Mouse (Mus musculus) heart, postnatal 14 days (tissue): ENCODE measurements around the gene Schip1. TPM values are rescaled to one million over a fixed set of nuclear protein-coding genes. Genes with fewer than 3 reads are reported as not detected.

Experiments
- DNase-seq, 2 experiments: peaks; one replicate each; pipeline ENCODE4 v3.0.0; 2021 to 2022
- intact Hi-C: fragments of 180-260 bp; cut with DNase I; formaldehyde crosslinking; loops from one replicate; pipeline ENCODE4 v1.15.1; 2025
- total RNA-seq, 2 experiments: library from RNA; stranded (reverse); gene quantifications; 2 replicates each; pipeline ENCODE4 v1.2.3; 2021

Schip1 gene
- total RNA-seq, 2 experiments from 2014 or later, result 199 to 209 TPM

- intact Hi-C loops, result no loop called here
- no peak for DNase-seq
These were observed 187.7 kb downstream of the Schip1 start for GRCm38 (mm10) chr3:68252335-68252734.

DNA sequence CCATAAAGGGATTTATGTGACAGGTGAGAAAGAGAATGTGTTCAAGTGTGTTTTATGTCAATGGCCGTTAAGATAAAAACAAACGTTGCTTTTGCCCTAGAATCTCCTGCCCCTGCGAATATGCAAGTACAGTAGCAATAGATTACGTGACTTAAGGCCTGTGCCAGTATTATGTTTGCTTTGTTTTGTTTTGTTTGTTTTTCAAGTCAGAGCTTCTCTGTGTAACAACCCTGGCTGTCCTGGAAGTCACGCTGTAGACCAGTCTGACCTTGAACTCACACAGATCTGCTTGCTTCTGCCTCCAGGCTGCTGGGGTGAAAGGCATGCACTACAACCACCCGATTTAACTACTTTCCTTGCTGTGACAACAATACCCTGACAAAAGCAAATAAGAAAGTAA, 197.7 kb downstream of the Schip1 start:
- intact Hi-C loops, result no loop called here

GRCm38 (mm10) chr3:68267905-68268304, 203.3 kb downstream of the Schip1 start:
- no peak for DNase-seq
- intact Hi-C loops, result no loop called here

More for the DNA sequence above, 197.7 kb downstream of the Schip1 start:
- no peak for DNase-seq

DNA sequence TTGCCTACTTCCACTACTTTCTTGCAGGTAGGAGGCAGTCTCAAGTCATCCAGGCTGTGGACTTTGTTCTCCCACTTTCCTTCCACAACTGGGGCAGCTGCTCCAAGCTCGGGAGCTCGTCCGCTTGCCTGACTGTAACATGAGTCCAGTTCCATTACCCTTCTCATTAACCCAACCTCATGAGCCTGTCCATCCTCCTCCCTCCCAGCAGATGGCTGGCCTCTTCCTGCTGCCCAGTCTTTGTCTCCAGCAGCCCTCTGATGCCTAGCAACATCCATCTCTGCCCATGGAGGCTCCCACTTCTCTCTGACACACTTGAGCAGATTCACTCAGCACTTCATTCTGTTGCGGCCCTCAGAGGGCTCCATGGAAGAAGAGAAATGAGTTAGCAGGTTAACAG, 204.6 kb downstream of the Schip1 start:
- no peak for DNase-seq
- intact Hi-C loops, result no loop called here

DNA sequence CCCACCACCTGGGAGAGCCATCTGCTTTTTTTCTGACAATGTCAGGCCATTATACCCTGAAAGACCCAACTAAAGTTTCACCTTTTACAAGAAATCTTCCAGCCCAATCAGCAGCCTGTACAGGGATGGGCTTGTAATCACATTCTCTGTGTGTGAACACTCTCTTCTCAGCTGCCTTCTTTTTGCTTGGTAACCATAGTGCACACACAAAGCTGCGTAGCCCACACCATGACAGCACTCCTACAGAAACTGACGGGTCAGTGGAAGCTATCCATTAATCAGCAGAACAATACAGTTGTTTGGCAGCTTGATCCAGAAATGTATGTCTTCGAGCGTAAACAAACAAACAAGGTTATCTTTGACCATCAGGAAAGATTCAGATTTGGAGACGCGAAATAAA, 205.6 kb downstream of the Schip1 start:
- intact Hi-C loops, result no loop called here
- DNase-seq, result no peak

DNA sequence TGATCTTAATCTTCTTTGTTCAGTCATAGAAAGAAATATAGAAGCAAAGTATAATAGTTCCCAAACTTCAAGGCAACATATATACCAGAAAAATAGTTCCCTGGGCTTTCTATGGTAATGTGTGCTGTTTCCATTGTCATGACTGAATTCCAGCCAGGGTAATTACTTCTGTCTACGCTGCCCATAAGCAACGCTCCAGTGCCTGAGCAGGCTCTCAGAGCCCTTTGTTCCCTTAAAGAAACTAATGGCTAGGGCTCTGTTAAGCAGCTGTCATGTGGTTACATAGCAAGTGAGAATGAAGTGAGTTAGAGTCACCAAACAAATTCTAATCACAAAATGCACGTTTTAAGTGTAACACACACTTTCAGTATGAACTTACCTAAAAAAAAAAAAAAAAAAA, 206.9 kb downstream of the Schip1 start:
- intact Hi-C loops, result no loop called here
- no peak for DNase-seq

GRCm38 (mm10) chr3:68271881-68272280, 207.3 kb downstream of the Schip1 start:
- no peak for DNase-seq
- intact Hi-C loops, result no loop called here

GRCm38 (mm10) chr3:68282844-68283594, 218.4 kb downstream of the Schip1 start:
- no peak for DNase-seq
- intact Hi-C loops, result no loop called here

DNA sequence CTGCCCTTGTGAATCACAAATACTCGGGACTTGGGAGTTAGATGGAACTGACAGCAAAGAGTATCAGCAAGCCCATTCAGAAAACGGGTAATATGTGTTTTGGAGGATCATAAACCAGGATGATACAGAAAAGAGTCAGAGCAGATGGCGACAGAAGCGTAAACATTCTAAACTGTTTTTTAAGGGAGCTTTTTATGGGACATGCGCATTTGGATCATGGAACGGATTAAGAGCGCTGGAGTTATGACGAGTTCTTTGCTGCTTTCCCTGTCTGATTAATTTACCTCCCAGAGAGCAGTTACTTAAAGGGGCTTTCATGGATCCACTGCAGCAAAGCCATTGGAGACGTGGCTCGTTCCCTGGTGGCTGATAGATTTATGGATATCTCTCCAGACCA, 219.0 kb downstream of the Schip1 start:
- no peak for DNase-seq
- intact Hi-C loops, result no loop called here

DNA sequence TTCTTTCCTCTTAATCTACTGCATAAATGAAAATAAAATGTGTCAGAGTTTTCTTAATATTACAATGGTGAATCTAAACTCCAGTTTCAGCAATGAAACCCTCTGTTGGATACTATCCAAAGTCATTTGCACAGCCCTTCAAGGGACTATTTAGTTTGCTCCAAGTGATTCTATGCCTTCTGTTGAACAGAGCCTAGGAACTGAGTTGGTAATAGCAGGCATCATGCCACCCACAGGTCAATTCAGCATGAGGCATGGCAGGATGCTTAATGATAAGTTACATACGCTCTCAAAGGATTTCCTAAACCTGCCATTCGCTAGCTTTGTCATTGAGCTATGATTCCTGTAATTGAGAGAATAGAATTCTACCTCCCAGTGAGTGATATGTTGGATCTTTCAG, 219.9 kb downstream of the Schip1 start:
- intact Hi-C loops, result no loop called here
- DNase-seq, result no peak

DNA sequence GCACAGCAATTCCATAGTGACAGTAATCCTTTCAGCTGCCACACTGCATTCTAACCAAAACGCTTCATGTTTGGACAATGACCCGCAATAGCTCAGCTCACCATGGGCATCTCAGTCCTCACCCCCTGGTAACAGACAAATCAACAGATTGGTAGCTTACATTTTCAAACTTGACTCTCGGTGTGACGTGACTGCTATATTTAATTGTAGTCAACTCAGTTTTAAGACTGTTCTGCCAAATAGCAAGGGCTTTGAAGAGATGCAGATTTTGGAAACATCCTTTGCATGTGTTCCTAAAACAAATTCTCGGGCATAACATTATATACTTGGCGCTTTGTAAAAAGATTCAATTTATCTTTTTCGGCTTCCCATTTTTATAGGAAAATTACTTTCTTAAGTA, 232.2 kb downstream of the Schip1 start:
- DNase-seq, result no peak
- intact Hi-C loops, result no loop called here

DNA sequence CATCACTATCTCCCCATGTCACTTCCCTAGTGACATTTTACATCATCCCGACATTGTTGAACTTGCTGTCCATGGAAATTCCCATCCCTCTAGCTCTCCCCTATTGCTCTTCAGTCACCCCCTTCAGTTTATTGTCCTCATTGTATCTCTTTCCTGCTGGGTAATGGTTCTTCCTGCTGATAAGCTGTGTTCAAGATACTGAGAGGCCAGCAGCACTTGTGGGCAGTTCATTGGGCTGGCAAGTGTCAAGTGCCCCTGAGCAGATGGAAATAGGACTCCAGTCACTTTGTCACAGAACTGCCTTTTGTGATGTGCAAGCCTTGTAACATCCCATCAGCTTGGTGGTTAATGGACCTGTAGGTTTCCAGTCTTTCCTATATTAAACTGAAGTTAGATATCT, 241.0 kb downstream of the Schip1 start:
- no peak for DNase-seq
- intact Hi-C loops, result no loop called here

DNA sequence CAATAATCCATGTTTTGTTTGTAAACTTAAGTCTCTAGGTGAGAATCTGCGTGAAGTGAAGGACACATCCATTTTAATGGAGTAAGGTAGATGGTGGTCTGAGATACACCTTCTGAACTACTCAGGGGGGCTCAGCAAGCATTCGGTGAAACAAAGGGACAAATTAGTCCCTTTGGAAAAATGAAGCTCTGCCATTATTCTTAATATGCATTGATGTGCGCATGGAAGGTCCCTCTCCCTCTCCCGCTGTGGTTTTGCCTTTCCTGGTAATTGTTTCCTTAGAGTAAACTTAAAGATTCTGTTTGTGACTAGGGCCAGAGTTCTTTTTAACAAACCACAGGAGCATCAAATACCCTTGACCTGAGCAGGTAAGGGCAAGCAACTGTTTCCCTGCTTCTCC, 242.1 kb downstream of the Schip1 start:
- intact Hi-C loops, result no loop called here
- DNase-seq, result no peak

DNA sequence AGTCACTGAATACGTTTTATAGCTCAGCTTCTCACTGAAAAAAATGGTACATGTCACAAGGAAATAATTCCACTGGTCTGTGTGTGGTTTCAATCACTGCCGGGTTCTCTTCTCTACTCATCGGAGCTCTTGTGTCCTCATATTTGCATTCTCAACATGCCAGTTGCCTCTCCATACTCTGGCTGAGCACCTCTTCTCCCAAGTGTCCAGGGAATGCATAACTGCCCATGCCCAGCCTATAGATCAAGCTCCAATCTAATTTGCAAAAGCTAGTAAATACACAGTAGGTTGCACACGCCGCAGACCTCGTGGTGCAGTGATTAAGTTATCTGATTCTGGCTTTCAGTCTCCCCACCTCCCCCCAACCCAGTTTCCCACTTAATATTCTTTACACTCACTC, 261.0 kb downstream of the Schip1 start:
- no peak for DNase-seq
- intact Hi-C loops, result no loop called here

GRCm38 (mm10) chr3:68332515-68332914, 267.9 kb downstream of the Schip1 start:
- intact Hi-C loops, result no loop called here
- DNase-seq, result no peak

GRCm38 (mm10) chr3:68335501-68335900, 270.9 kb downstream of the Schip1 start:
- intact Hi-C loops, result no loop called here
- no peak for DNase-seq

GRCm38 (mm10) chr3:68350624-68351023, 286.0 kb downstream of the Schip1 start:
- intact Hi-C loops, result no loop called here
- DNase-seq, result no peak

DNA sequence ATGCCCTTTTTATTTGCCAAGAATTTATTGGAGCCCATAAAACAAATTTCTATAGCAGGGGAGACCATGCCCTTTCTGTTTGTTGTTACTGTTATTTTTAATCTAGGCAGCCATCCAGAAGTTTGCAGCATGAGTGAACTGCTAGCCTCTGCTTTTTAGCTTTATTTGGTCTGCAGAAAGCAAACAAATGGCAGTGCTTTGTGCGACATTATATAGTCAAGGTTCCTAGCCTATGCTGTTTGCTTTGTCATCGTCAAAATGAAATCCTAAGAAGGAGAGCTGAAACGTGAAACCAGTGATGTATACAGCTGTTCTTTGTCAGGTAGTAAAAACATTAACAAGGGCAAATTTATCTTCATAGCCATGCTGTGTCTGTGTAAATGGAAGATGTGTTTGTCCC, 286.9 kb downstream of the Schip1 start:
- DNase-seq, result no peak
- intact Hi-C loops, result no loop called here

DNA sequence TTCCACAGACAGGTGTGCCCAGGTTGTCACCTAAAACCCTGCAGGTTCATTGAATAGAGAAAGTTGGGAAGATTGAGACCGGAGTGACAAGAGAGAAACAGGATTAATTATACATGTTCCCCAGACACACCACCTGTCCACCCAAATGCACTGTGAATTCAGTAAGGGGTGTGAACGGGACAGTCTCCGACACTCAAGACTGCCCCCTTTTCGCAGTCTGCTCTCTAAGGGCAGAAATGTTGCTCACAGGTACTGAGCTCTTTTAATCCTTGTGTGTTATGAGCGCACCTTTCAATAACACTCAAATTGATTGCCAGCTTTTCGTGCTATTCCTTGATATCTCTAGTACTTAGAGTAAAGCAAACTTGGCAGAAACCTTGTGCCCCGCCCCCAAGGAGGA, 288.4 kb downstream of the Schip1 start:
- intact Hi-C loops, result no loop called here
- DNase-seq, result no peak

DNA sequence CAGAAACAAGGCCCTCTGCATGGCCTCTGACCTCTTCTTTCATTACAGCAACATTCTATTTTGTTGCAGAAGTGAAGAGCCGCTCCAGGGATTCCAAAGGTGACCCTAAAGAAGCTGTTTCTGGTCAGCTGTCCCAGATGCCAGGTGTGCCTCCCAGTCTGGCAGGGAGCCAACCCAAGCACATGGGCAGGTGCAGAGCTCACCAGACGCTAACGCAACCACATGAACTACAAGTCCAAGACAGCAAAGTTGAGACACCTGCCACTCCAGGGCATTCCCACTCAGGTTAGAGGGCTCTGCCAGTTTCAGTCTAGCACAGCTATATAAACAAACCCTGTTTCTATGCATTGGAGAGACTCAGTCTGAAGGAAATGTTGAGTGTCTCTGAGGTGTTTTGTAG, 288.9 kb downstream of the Schip1 start:
- DNase-seq, result no peak
- intact Hi-C loops, result no loop called here

GRCm38 (mm10) chr3:68356516-68356915, 291.9 kb downstream of the Schip1 start:
- intact Hi-C loops, result no loop called here
- no peak for DNase-seq

DNA sequence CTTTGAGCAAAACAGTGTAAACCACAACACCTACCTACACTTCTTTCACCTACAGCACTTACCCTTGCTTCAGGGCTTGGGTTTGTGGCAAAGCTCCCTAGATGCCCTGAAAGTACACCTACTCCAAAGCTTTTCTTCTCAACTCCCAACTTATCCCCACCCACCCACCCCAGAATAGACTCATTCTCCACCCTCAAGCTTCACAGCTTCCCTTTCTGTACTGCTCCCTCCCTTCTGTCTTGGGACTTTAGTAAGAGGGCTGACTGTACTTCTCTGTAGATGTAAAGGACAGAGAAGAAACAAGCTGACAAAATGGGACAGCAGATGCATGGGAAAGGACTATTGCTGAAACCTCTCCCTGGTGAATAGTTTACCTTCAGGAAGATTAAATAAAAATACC, 303.4 kb downstream of the Schip1 start:
- no peak for DNase-seq
- intact Hi-C loops, result no loop called here

DNA sequence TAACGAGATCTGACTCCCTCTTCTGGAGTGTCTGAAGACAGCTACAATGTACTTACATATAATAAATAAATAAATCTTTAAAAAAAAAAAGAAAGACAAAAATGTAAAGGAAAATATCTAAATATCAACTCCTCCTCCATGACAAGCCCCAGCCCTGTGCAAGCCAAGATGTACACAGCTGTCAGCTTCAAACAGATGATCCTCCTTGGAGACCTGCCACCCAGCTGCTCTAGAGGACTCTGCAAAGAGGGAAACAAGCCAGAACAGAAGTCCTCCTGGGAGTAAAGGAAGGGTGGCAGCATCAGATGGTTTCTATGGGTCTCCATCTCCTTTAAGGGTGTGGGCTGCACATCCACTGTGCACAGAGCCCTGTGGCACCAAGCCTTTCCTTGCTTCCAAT, 308.3 kb downstream of the Schip1 start:
- intact Hi-C loops, result loop anchor here (10.0 kb wide), 1 partner anchor 172 kb away; no protein-coding TSS in a partner anchor
- no peak for DNase-seq
